Mouse (Mus musculus): ENCODE measurements around the gene Panx1. TPM values are rescaled to one million over a fixed set of nuclear protein-coding genes. Genes with fewer than 3 reads are reported as not detected.

Gene Panx1
- total RNA-seq, 1 experiment from 2014 or later = 19.4 TPM

DNA sequence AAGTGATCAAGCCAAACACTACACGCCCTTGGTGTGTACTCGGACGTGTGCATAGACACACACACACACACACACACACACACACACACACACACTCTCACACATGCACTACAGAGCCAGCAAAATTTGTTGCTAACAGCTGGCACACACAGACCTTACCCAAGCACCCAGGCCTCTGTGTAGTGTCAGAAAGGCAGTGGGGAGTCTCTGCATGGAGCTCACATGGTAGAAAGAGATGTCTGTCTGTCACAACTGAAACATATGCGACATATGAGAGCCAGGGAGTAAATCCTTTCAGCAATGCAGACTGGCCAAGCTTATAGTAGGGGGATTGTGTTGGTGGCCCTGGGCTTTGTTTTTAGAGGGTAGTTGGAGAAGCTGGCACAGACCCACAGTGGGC, 12.5 kb downstream of the Panx1 start:
- ATAC-seq (replicated peaks in 1 of 2; ENCODE audit: insufficient read depth in 1 of 2, low FRiP score in 2 of 2, low TSS enrichment in 1 of 2, low read depth in 1 of 2, poor library complexity in 2 of 2, severe bottlenecking in 2 of 2) = no peak

DNA sequence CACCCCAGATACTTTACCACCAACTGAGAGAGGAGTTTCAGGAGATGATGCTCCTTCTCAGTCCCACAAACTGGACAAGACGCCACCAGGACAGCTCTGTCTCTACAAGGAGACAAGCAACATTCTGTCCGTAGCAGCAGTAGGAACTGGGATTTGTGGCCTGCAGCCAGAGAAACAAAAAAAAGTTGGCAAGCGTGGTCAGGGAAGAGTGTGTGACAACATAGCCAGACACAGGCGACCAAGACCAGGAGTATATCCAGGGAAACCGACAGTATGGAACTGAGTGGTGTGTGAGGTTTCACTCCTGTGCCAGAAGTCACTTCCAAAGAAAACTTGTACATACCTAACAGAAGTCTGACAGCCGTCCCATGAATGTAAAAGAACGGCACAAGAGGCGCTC, 14.5 kb downstream of the Panx1 start:
- ATAC-seq (replicated peaks in 1 of 2; ENCODE audit: insufficient read depth in 1 of 2, low FRiP score in 2 of 2, low TSS enrichment in 1 of 2, low read depth in 1 of 2, poor library complexity in 2 of 2, severe bottlenecking in 2 of 2) = no peak

DNA sequence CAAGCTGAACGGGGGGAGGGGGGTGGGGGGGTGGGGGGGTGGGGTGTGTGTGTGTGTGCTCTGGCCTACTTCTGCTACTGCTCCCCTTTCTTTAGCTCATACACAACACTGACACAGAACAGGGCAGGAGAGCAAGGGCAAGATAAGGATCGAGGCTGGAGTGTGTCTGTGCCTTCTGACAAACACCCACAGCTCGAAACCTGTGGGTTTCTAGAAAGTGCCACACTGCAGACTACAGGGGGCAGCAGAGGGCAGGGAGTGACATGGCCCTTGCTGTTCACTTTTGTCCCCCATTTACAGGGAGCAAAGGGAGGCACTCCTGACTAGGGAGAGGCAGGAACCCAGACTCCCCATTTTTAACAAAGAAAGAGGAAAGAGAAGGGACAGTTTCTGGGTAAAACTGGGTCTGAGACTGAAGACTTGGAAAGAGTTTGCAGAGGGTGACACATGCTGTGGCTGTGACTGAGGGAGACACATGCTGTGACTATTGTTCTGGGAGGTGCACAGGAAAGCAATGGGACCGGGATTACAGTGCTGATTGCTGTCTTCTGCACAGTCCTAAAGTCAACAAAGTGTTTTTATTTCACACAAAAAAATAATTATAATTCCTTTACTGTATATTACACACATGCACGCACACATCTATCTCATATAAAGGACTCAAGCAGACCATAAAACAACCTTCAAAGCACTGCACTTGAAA, 16.1 kb downstream of the Panx1 start:
- ATAC-seq (replicated peaks in 1 of 2; ENCODE audit: insufficient read depth in 1 of 2, low FRiP score in 2 of 2, low TSS enrichment in 1 of 2, low read depth in 1 of 2, poor library complexity in 2 of 2, severe bottlenecking in 2 of 2) = peak; percentile 77 to 81

DNA sequence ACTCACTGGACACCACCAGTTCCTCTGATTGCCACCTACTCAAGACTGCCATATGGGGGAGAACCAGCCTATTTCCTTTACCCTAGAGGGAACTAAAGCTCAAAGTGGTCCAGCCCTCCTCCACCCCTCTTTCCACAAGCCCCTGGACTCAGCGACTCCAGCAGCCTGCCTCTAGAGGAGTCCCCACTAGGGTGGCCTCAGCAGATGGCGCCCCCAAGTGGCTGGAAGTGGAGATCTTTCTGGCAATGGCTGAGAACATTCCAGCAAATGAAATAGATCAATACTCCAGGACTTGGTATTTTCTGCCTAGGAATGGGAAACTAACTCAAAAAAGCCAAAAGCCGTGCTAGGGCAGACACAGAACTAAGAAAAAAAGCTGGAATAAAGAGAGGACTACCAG, 17.6 kb downstream of the Panx1 start:
- ATAC-seq (replicated peaks in 1 of 2; ENCODE audit: insufficient read depth in 1 of 2, low FRiP score in 2 of 2, low TSS enrichment in 1 of 2, low read depth in 1 of 2, poor library complexity in 2 of 2, severe bottlenecking in 2 of 2) = peak in 1 of 2 experiments; percentile 47; a peak in 1 of 4 replicates

DNA sequence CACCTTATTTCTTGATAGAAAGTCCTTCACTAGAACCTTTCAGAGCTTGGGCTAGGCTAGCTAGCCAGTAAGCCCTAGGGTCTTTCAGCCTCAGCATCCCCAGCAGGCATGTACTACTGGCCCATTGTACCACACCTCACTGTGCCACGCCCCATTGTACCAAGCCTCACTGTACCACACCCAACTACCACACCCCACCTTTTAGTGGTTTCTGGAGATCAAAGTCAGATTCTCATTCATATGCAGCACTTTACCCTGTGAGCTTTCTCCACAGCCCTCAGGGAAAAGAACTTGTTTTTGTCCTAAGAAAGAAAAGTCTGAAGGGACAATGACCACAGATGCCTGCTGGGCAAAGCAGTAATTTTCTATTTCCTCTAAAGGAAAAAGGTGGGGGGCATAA, 22.2 kb downstream of the Panx1 start:
- no peak for ATAC-seq (replicated peaks in 1 of 2; ENCODE audit: insufficient read depth in 1 of 2, low FRiP score in 2 of 2, low TSS enrichment in 1 of 2, low read depth in 1 of 2, poor library complexity in 2 of 2, severe bottlenecking in 2 of 2)

DNA sequence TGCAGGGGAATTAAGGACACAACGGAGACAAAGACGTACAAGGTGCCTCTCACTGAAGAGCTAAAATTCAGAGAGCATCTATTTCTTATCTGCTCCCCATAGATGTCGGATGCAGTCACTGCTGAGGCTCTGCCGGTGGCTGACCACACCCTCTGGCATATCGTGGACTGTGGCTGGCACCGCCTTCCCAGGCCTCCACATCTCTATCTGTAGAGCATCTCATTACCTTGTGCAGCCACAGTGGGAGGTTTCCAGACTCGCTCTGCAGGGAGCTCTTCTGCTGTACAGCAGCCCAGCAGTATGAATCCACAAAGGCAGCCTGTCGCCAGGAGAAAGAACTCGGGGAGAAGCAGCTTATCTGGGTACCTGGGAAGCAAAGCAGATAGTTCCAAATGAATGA, 24.1 kb downstream of the Panx1 start:
- ATAC-seq (replicated peaks in 1 of 2; ENCODE audit: insufficient read depth in 1 of 2, low FRiP score in 2 of 2, low TSS enrichment in 1 of 2, low read depth in 1 of 2, poor library complexity in 2 of 2, severe bottlenecking in 2 of 2) = no peak

DNA sequence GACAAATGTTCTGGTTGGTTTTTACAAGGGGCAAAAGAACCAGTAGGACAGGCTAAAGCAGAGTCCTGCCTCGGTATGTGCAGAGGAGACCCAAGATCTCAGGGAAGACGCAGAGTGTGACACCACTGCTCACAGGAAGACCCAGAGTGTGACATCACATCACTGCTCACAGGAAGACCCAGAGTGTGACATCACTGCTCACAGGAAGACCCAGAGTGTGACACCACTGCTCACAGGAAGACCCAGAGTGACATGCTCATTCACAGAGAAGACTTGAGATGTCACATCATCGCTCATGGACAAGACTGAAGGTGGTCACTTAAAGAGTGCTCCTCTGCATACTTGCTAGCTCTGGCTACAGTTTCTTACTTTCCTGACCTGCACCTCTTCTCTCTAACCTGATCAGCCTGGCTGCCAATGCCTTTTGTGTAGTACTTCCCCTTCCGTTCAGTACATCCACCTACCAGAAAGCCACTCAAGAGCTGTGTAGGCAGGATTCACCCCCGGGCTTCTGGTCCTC, 24.7 kb downstream of the Panx1 start:
- no peak for ATAC-seq (replicated peaks in 1 of 2; ENCODE audit: insufficient read depth in 1 of 2, low FRiP score in 2 of 2, low TSS enrichment in 1 of 2, low read depth in 1 of 2, poor library complexity in 2 of 2, severe bottlenecking in 2 of 2)

DNA sequence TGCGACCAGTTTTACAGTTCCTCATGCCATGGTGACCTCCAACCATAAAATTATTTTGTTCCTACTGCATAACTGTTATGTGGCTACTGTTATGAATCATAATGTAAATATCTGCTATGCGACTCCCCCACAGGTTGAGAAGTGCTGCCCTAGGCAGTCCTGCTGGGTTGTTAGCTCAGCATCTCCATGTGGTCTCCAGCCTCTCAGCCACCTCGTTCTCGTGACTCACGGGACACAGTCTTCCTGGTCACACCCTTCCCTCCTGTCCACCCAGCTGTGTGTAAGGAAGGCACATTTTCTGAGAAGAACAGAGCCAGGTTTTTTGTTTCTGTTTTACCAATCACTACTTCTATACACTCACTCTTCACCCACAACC, 26.5 kb downstream of the Panx1 start:
- ATAC-seq (replicated peaks in 1 of 2; ENCODE audit: insufficient read depth in 1 of 2, low FRiP score in 2 of 2, low TSS enrichment in 1 of 2, low read depth in 1 of 2, poor library complexity in 2 of 2, severe bottlenecking in 2 of 2) = no peak

DNA sequence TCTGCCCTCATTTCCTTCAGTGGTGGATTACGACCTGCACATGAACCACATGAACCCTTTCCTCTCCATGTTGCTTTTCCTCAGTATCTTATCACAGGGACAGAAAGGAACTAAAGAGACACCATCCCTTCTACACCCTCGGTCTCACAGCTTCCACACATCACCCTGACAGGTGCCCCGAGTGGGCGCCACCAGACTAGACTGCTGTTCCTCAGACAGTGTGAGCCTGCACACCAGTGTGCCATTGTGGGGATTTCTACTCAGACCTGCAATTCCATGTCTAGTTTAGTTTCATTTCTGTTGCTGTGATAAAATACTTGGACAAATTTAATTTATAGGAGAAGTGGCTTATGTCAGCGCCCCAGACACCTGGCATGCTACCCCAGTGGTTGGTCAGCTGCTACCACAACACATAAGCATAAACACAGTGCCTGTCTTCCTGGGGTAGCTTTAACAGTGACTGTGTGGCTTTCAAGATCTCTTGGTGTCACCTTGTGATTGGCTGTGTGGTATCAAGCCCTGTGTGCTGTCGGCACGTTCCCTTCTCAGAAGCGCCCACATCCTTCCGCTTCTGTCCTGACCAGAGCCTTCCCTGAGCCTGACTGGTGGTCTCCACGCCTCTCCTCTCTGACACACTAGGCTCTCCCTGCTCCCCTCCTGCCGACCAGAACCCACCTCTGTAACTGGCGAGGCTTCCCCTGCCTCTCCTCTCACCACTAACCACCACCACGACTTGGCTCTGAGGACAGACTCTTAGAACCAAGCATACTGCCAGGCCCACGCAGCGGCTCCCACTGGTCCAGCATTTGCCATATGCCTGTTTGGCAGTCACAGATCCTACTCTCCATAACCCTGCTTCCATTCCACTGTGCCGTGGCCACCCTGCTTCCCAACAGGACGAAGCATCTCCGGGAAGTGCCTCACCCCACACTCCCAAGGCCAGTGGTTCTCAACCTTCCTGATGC, 27.2 kb downstream of the Panx1 start:
- ATAC-seq (replicated peaks in 1 of 2; ENCODE audit: insufficient read depth in 1 of 2, low FRiP score in 2 of 2, low TSS enrichment in 1 of 2, low read depth in 1 of 2, poor library complexity in 2 of 2, severe bottlenecking in 2 of 2) = peak; percentile 89 to 93

DNA sequence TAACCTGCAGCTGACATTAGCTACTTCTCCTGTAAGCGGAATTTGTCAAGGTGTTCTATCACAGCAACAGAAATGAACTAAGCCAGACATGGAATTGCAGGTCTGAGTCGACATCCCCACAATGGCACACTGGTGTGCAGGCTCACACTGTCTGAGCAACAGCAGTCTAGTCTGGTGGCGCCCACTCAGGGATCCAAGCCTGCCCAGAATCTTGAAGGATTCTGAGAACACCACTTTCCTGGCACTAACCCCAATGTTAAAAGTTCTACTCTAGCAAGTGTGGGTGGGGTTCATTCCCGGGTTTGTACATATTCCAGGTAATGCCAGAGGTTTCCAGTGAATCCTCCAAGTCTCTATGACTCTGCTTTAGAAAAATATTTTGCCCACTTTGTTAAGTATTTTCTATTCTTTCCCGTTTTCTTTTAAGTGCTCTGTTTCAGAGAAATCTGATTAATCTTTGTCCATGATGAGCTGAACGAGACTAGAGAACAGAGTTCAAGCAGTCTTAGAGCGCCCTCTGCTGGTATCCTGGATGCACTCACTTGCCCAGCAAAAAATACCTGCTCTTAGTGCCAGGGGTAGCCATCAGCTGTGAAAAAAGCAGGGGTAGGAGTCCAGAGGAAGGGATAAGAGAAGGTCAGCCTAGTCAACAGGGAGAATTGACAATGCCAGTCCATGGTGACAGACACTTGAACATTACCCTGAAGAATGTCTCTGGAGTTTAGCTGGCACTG, 29.9 kb downstream of the Panx1 start:
- no peak for ATAC-seq (replicated peaks in 1 of 2; ENCODE audit: insufficient read depth in 1 of 2, low FRiP score in 2 of 2, low TSS enrichment in 1 of 2, low read depth in 1 of 2, poor library complexity in 2 of 2, severe bottlenecking in 2 of 2)

DNA sequence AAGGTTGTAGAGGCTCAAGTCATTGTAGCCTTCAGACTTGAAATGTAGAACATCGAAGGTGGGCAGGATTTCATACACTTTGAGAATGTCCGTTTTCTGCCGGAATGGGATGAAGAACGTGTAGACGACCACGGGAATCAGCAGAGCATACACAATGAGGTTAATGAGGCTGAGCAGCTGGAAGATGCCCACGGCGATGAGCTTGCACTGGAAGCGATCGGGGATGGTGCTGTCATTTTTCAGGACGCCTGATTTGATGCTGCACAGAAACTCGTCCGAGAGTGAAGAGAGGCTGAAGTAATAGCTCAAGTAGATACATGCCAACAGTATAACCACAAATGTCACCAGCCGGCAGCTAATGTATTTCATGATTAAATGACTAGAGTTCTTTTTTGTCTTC, 37.7 kb downstream of the Panx1 start:
- ATAC-seq (replicated peaks in 1 of 2; ENCODE audit: insufficient read depth in 1 of 2, low FRiP score in 2 of 2, low TSS enrichment in 1 of 2, low read depth in 1 of 2, poor library complexity in 2 of 2, severe bottlenecking in 2 of 2) = no peak

DNA sequence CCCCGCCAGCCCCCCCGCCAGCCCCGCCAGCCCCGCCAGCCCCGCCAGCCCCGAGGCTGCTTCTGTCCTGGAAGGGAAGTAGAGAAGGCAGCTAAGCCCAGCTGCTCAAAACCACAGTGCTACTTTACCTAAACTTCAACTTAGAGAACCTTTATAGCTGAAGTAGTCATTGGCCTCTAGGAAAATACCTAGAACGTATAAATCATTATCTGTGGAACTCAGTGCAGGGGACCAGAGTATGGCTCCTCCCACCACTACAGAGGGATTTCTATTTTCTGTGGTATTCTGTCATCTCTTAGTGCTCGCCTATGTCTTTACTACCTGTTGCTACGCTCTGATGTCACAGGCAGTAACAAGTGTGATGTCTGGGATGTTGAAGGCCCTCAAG, 41.0 kb downstream of the Panx1 start:
- 0 out of 4 replicates have a peak, but pooled peaks of 1 of the 2 experiments have one; percentile 14 for ATAC-seq (replicated peaks in 1 of 2; ENCODE audit: insufficient read depth in 1 of 2, low FRiP score in 2 of 2, low TSS enrichment in 1 of 2, low read depth in 1 of 2, poor library complexity in 2 of 2, severe bottlenecking in 2 of 2)

DNA sequence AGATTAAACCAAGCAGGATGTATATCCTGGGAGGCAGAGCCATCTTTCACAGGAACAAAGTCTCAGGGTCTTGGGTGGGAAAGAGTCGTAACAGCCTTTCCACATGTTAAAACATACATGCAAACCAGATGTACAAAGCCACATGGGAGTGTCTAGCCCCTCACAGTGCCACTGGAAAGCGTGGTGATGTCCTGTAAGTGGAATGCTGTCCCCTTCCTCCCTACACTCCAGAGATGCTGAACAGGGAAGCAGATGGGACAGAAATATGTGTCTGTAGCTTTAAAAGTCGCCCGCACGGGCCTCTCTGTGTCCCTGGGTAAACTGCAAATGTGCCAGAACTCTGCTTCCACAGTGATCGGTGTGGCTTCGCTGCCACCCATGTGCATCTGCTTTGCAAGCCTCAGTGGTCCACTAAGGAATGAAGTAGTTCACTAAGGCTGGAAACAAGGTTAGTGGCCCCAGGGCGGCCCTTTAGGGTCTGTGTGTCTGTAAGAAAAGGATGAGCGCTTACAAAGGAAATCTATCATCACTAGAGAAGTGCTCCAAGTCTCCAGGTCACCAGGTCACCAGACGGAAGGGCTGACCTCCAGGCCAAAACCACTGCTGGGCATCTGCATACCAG, 41.5 kb downstream of the Panx1 start:
- ATAC-seq (replicated peaks in 1 of 2; ENCODE audit: insufficient read depth in 1 of 2, low FRiP score in 2 of 2, low TSS enrichment in 1 of 2, low read depth in 1 of 2, poor library complexity in 2 of 2, severe bottlenecking in 2 of 2) = no peak

DNA sequence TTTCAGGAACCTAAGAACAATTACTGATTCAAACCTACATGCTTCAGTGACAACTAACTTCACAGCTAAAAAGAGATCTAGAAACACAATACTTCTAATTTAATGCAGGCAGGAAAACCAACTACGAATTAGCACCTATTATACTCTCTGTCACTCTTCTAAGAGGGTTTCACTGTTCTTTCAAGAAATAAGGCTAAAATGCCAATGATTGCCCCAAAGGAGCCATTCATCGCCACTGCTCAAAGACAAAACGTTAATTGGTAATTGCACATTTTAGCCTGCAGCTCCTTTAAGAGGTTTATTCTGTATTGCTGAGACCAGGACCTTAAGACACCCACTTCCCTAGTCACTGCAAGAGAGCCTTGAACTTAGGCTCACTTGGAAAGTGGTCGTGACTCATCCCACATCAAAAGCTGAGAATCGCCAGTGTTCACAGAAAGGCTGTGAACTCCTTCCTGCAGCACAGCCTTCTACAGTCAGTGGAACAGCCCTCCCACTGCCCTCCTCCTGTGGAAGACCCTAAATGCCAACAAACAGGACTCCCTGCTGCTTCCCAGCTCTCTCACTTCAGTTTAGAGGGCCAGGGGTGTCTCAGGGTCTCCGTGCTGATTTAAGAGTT, 42.2 kb downstream of the Panx1 start:
- no peak for ATAC-seq (replicated peaks in 1 of 2; ENCODE audit: insufficient read depth in 1 of 2, low FRiP score in 2 of 2, low TSS enrichment in 1 of 2, low read depth in 1 of 2, poor library complexity in 2 of 2, severe bottlenecking in 2 of 2)

DNA sequence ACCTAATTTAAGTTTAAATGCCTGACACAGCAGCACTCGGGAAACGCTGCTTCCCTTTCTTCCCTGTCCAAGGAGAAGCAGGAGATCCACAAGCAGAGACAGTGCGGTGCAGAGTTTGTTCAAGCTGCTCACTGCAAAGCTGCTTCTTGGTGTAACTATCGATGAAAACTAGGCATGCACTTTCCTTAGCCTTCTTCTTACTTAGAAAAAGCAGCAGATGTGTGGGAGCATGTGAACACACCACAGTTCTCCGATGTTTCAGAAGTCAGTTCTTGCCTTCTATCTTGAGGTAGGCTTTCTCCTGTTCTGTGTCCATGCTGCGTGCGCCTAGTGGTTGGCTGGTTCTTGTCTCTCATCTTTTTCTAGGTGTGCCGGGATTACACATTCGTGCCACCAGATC, 46.5 kb downstream of the Panx1 start:
- no peak for ATAC-seq (replicated peaks in 1 of 2; ENCODE audit: insufficient read depth in 1 of 2, low FRiP score in 2 of 2, low TSS enrichment in 1 of 2, low read depth in 1 of 2, poor library complexity in 2 of 2, severe bottlenecking in 2 of 2)

DNA sequence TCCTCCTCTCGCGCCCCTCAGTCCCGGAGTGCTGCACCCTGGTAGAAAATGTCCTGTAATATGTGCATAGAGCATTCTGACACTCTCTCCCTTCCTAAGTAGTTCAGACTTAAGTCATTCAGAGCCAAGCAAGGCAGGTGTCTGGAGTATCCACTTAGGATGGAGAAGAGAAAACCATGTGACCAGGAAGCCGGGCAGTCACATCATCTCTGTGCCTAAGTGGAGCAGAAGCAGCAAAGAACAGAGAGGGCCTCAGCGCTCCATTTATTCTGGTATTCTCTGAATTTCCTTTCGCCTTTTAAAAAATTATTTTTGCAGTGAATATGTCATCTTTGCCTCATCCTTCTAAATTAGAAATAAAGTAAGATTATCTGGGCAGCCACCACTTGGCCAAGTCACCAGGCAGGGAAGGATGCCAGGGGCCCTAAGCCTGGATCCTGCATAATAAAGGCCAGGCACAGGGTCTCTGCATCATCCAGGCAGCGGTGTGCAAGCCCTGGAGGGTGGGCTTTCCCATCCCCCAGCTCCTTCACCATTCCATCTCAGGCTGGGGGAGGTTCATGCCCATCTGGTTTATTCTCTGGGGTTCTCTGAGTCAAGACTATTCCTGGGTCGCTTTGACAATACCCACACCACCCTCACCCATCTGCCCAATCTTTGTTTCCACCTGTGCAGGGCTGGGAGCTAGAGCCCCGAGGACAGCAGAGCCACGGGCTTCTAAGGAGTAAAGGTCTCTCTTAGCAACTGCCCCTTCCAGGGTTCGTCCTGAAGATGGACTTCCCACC, 47.8 kb downstream of the Panx1 start:
- no peak for ATAC-seq (replicated peaks in 1 of 2; ENCODE audit: insufficient read depth in 1 of 2, low FRiP score in 2 of 2, low TSS enrichment in 1 of 2, low read depth in 1 of 2, poor library complexity in 2 of 2, severe bottlenecking in 2 of 2)

Measured in hematopoietic stem cell, adult 5-6 weeks (primary cell).